Mouse (Mus musculus) brain, adult 2 months (tissue): Measurements from ENCODE around the gene Gabrr1.
"Not testable (repeated sequence)": the region's sequence is repeated elsewhere in the genome, so short reads cannot be mapped to it uniquely, and the experiment has no call there.

ENCODE experiments used
- DNase-seq: peaks from one replicate; pipeline ENCODE4 v3.0.0; 2011; ENCODE audit warnings: low read depth, low spot score

The Gabrr1 gene

GRCm38 (mm10) chr4:33132221-33132620 is at the start of gene Gabrr1:
TSS of gene Gabrr1 (plus strand) at chr4:33132521.
- no peak for DNase-seq

DNA sequence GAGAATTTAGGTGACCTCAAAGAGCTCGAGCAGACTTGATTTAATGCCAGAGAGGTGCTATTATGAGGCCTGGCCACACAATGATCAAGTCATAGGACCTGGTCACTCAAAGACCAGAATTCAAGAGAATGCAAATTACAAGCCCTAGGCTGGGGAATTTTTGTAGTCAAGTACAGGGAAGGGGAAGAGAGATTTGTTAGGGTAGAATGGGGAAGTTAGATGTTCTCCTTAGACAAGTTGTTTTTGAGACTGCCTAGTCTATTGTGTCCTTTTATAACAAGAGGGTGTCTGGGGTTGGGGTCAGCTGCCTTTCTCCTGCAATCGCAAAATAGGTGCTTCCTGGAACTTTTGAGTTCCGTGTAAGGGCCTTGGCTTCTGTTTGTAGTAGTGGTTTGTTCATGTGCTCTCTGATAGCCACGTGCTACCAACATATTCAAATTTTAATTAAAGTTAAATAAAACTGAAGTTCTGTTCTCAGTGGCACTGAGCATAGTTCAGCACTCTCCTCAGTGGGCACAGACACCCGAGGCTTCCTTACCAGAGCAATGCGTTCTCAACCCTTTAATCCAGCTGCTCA is 33.1 kb upstream of the Gabrr1 start:
- peak; percentile 32 for DNase-seq

- no peak for DNase-seq
Observed at GRCm38 (mm10) chr4:33109720-33110458, 22.4 kb upstream of the Gabrr1 start.

DNA sequence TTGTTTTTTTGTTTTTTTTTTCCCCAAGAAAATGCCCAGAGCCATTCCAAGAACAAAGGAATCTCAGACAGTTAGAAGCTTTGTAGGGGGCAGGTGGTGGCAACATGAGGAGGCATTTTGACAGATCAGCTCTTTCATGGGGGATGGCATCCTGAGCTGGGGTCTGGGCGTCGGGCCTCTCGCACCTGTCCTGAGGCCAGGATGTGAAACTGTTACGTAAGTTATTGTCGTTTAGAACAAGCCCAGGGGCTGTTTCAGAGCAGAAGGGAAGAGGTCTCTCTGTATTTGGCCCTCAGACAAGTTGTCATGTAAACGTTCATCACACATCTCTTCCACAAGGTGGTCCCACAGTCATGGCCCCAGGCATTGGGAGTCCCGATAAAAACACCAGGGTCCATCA is 21.5 kb upstream of the Gabrr1 start:
- DNase-seq: no peak

DNA sequence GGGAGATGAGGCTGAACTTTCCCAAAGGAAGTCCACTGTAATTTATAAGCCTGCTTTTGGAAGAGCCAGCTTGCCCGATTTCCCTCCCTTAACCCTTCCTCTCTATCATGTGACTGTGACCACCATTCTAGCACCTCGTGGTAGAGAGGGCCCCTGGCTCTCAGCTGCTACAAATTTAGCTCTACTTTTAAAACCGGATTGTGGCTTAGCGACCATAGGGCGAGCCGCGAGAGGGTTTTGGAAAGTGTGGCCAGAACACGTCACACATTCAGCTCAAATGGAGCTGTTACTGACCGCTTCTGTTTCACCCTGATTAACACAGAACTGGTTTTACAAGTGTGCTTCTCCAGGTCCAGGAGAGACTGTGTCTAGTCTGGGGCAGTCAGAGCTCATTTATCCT is 21.0 kb upstream of the Gabrr1 start:
- DNase-seq: no peak

GRCm38 (mm10) chr4:33112866-33113265 is 19.5 kb upstream of the Gabrr1 start:
- not testable (repeated sequence) for DNase-seq

DNA sequence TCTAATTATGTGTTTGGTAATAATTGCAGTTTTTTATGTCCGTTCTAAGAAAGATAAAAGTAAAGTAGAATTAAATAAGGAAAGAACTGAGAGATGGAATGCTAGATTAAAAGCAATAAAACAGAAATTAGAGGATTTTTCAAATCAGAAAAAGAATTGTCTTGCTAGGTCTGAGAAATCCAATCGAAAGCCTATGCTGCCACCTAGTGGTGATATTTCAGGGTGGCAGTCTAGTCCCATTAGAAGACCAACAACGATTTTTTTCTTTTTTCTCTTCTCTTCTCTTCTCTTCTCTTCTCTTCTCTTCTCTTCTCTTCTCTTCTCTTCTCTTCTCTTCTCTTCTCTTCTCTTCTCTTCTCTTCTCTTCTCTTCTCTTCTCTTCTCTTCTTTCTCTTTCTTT is 13.2 kb upstream of the Gabrr1 start:
- peak; percentile 86 for DNase-seq

- peak; percentile 60 for DNase-seq
Observed at GRCm38 (mm10) chr4:33124493-33124892, 7.8 kb upstream of the Gabrr1 start.

DNA sequence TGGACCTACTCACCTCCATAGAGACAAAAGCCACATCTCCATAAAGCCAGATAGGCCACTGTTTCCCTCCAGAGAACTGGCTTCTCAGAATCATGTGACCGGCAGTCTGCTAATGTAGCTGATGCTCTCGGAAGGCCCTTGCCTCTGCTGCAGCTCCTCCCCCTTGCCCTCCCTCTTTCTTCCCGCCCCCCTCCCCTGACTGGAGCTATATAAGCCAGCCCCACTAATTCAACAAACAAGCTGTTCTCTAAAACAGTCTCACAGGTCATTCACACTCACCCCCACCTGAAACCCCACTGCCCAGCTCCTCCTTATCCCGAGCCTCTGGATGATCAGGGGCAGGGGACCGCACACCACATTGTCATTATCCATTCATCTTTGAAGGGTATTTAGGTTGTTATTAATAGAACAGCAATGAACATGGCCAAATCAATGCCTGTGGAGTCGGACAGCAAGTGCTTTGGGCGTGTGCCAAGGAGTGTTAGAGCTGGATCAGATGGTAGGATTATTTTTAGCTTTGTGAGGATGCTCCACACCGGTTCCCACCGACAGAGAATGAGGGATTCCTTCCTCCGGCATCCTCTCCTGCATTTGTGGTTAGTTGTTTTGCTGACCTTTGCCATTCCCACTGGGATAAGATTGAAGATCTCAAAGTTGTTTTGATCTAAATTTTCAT is 6.8 kb upstream of the Gabrr1 start:
- DNase-seq: peak; percentile 88

- DNase-seq: peak; percentile 8
Observed at GRCm38 (mm10) chr4:33146679-33147291, 14.5 kb downstream of the Gabrr1 start.

DNA sequence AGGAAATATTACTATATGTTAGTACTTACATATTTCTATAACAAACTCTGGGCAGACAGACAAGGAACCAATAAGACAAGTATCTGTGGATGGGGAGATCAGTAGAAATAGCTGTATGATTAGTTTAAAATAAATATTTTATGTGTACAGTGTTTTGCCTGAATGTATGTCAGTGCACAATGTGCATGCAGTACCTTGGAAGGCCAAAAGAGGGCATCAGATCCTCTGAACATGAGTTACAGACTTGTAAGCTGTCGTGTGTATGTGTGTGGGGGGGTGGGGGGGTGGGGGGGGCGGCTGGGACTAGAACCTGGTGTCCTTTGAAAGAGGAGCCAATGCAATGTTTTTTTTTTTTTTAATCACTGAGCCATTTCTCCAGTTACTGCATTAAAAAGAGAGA is 15.5 kb downstream of the Gabrr1 start:
- DNase-seq: peak; percentile 78

DNA sequence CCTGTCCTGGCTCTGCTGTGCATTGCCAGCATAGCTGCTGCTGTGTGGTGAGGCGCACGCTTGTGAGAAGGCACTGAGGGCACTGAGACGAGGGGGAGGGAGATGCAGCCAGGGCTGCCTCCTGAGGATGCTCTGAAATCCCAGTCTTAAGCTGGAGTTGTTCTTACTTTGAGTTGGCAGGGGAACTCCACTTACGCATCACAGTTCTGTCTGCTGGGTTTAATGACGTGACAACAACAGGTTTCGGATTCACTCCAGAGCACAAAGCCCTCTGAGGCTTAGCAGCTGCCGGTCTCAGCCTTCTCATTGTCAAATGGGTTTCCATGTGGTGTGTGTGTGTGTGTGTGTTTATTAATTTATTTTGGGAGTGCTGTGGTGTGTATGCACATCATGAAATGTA is 16.8 kb downstream of the Gabrr1 start:
- DNase-seq: no peak

DNA sequence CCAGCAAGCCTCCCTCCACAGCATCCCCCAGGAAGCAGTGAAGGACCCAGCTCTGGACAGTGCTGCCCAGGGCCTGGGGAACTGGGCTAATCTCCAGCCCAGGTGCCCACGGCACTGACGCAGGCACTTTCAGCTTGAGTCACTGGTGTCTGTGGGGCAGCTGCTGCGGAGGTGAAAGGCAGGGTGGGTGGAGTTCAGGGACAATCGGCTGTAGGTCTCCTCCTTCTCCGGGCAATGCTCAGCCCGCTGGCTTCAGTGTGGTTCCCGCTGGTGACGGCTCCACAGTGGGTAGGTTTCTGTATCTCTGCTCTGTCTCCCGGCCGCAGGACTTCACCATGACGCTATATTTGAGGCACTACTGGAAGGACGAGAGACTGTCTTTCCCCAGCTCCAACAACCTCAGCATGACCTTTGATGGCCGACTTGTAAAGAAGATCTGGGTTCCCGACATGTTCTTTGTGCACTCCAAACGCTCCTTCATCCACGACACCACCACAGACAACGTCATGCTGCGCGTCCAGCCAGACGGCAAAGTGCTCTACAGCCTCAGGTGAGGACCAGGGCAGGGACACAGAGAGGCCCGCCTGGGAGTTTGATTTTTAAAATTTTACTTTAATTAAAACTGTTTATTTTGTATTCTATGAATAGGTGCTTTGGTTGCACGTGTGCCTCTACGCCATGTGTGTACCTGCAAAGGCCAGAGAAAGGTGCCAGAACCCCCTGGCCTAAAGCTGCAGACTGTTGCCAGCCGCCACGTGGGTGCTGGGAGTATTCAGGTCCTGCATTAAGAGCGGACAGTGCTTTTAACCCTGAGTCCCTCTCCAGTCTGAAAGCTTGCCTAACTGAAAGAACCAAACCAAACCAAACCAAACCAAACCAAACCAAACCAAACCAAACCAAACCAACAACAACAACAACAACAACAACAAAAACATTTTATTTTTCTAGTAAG is 20.0 kb downstream of the Gabrr1 start:
- DNase-seq: no peak

DNA sequence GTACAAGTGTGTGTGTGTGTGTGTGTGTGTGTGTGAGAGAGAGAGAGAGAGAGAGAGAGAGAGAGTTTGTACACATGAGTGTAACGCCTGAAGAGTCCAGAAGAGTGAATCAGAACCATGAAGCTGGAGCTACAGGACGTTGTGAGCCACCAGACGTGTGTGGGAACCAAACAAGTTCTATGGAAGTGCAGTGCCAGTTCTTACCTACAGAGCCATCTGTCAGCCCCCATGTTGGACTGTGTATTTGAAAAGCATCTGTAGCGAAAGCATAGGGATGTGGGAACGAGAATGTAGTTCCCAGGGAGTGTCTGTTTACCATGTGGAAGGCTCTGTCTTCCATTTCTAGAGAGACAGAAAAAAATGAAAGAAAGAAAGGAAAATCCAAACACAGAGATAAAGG is 51.2 kb downstream of the Gabrr1 start:
- peak; percentile 78 for DNase-seq

- DNase-seq: peak; percentile 65
Observed at GRCm38 (mm10) chr4:33188164-33188563, 55.8 kb downstream of the Gabrr1 start.

- peak; percentile 98 for DNase-seq
Observed at GRCm38 (mm10) chr4:33188781-33189734, 56.7 kb downstream of the Gabrr1 start.

DNA sequence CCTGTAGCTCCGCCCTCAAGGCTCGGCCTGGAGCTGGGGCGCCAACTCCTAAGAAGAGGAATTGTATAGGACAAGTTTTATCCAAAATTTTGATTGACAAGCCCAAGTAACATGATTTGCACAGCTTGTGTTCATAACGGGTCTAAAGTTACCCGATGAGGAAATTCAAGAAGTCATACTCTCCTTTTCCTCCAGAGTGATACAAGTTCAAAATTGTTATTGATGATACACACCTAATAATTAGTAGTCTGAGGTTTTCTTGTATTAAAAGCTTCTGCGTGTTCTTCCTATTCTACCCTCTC is 57.4 kb downstream of the Gabrr1 start, which contains the start of gene Pm20d2:
Gene Pm20d2, minus strand, starts transcription at position 3 of the 302 bp plus-strand sequence.
- DNase-seq: no peak

DNA sequence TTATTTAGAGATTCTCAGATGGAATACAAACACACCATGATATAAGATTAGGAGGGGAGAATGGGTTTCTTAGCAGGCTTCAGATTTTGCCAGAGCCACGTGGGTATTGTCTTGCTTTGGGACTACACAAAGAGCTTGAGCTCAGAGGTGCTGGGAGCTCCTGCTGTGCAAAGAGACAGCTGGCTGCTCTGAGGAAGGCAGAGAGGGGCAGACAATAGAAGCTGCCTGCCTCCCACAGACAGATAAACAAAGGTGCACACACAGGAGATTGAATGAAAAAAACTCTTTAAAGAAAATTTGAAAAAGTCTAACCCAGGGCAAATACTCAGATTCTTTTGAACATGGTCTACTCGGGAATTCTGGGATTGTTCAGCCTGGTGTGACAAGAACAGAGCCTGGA is 65.8 kb downstream of the Gabrr1 start:
- DNase-seq: no peak

GRCm38 (mm10) chr4:33204682-33205081 is 72.4 kb downstream of the Gabrr1 start:
- peak; percentile 83 for DNase-seq

DNA sequence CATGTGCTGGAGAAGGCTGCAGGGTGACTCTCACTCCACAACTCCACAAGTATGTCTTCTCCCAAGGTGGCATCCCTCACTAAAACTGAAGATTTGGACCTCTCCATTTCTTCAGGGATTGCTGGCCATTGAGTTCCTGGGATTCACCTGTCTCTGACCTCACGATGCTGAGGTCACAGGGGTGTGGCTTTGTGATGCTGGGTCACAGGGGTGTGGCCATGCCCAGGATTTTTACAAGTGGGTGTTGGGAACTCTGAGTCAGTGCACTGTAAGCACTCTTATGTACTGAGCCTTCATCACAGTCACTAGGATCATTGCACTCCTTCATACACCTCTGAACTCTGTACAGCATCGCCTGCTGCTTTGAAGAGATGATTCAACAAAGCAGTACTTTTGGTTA is 75.2 kb downstream of the Gabrr1 start:
- DNase-seq: no peak
